Mouse (Mus musculus) MEL (cell line): Measurements from ENCODE around the gene Dgkh. TPM values are rescaled to one million over a fixed set of nuclear protein-coding genes. Genes with fewer than 3 reads are reported as not detected.

ENCODE experiments used
- DNase-seq: peaks from one replicate; pipeline ENCODE4 v3.0.0; 2011; ENCODE audit warnings: low read depth, low spot score
- H3K27ac ChIP-seq: 2 replicates; pipeline ENCODE4 v1.5.1; 2012; ENCODE audit warnings: low read depth, mild to moderate bottlenecking, control low read depth, low read length, moderate library complexity; ENCODE audit not compliant: control insufficient read depth
- H3K27me3 ChIP-seq, 2 experiments: fragments of 150-350 bp in 1 of 2; sonication (generic) in 1 of 2; 2 replicates each; pipeline ENCODE4 v1.6.1; 2012; ENCODE audit warnings: low read length in 2 of 2, mild to moderate bottlenecking in 2 of 2, improper control_type of control experiment in 1 of 2, moderate library complexity in 1 of 2; ENCODE audit not compliant: insufficient read depth in 2 of 2, control insufficient read depth in 1 of 2
- H3K36me3 ChIP-seq, 2 experiments: 2 replicates each; pipeline ENCODE4 v1.6.1; 2012 to 2014; ENCODE audit warnings: low read length in 2 of 2, improper control_type of control experiment in 1 of 2, inconsistent platforms in 1 of 2, mild to moderate bottlenecking in 1 of 2; ENCODE audit not compliant: insufficient read depth in 2 of 2, control insufficient read depth in 1 of 2
- H3K4me1 ChIP-seq, 2 experiments: fragments of 150-350 bp in 1 of 2; sonication (generic) in 1 of 2; 2 replicates each; pipeline ENCODE4 v1.6.1; 2012; ENCODE audit warnings: low read length in 2 of 2, improper control_type of control experiment in 1 of 2, mild to moderate bottlenecking in 1 of 2; ENCODE audit not compliant: insufficient read depth in 2 of 2, control insufficient read depth in 1 of 2
- H3K4me3 ChIP-seq, 2 experiments: fragments of 150-350 bp in 1 of 2; sonication (generic) in 1 of 2; 2 replicates each; pipeline ENCODE4 v1.5.1; 2012; ENCODE audit warnings: low read depth in 2 of 2, low read length in 2 of 2, mild to moderate bottlenecking in 2 of 2, moderate library complexity in 2 of 2, control low read depth in 1 of 2, improper control_type of control experiment in 1 of 2; ENCODE audit not compliant: control insufficient read depth in 1 of 2, insufficient read depth in 1 of 2
- H3K79me2 ChIP-seq: 2 replicates; pipeline ENCODE4 v1.6.1; 2012; ENCODE audit warnings: mild to moderate bottlenecking, low read length, moderate library complexity; ENCODE audit not compliant: control insufficient read depth, poor library complexity, insufficient read depth
- H3K9ac ChIP-seq: 2 replicates; pipeline ENCODE4 v1.6.1; 2012; ENCODE audit warnings: low read depth, mild to moderate bottlenecking, control low read depth, low read length, moderate library complexity; ENCODE audit not compliant: control insufficient read depth, poor library complexity, severe bottlenecking
- H3K9me3 ChIP-seq: fragments of 150-350 bp; sonication (generic); replicated peaks from 2 replicates; pipeline ENCODE4 v1.6.1; 2012; ENCODE audit warnings: mild to moderate bottlenecking, low read length, improper control_type of control experiment, moderate library complexity; ENCODE audit not compliant: insufficient read depth
- BHLHE40 ChIP-seq: IDR thresholded peaks from 2 replicates; pipeline ENCODE4 v1.6.1; 2012; ENCODE audit warnings: low read depth, mild to moderate bottlenecking, inconsistent platforms, low read length, improper control_type of control experiment, borderline replicate concordance
- CHD1 ChIP-seq: IDR thresholded peaks from 2 replicates; pipeline ENCODE4 v1.6.1; 2012; ENCODE audit warnings: low read depth, mild to moderate bottlenecking, inconsistent platforms, low read length, improper control_type of control experiment
- CHD2 ChIP-seq: IDR thresholded peaks from 2 replicates; pipeline ENCODE4 v1.6.1; 2011; ENCODE audit warnings: low read length, improper control_type of control experiment
- CTCF ChIP-seq, 3 experiments: IDR thresholded peaks in 2 of 3; conservative IDR thresholded peaks in 1 of 3; 2 replicates each; pipeline ENCODE4 v1.5.1; 2011 to 2012; ENCODE audit warnings: low read length in 3 of 3, low read depth in 2 of 3, mild to moderate bottlenecking in 2 of 3, improper control_type of control experiment in 1 of 3, inconsistent platforms in 1 of 3, mixed read lengths in 1 of 3, moderate library complexity in 1 of 3; ENCODE audit not compliant: control insufficient read depth in 1 of 3, insufficient read depth in 1 of 3, poor library complexity in 1 of 3, severe bottlenecking in 1 of 3
- EP300 ChIP-seq, 2 experiments: IDR thresholded peaks; 2 replicates each; pipeline ENCODE4 v1.6.1; 2011; ENCODE audit warnings: improper control_type of control experiment in 2 of 2, low read length in 2 of 2, low read depth in 1 of 2, mild to moderate bottlenecking in 1 of 2
- ETS1 ChIP-seq: IDR thresholded peaks from 2 replicates; pipeline ENCODE4 v1.6.1; 2012; ENCODE audit warnings: low read depth, mild to moderate bottlenecking, inconsistent platforms, low read length, improper control_type of control experiment, moderate library complexity
- GABPA ChIP-seq: IDR thresholded peaks from 2 replicates; pipeline ENCODE4 v1.6.1; 2012; ENCODE audit warnings: low read depth, mild to moderate bottlenecking, inconsistent platforms, low read length, improper control_type of control experiment, moderate library complexity
- GATA1 ChIP-seq: IDR thresholded peaks from 2 replicates; pipeline ENCODE4 v1.6.1; 2011; ENCODE audit warnings: low read depth, low read length, improper control_type of control experiment
- JUND ChIP-seq: IDR thresholded peaks from 2 replicates; pipeline ENCODE4 v1.6.1; 2011; ENCODE audit warnings: low read depth, mild to moderate bottlenecking, improper control_type of control experiment, low read length
- MAFK ChIP-seq: IDR thresholded peaks from 2 replicates; pipeline ENCODE4 v1.6.1; 2011; ENCODE audit warnings: low read depth, mild to moderate bottlenecking, low read length, improper control_type of control experiment, borderline replicate concordance
- MYB ChIP-seq: IDR thresholded peaks from 2 replicates; pipeline ENCODE4 v1.6.1; 2011; ENCODE audit warnings: mild to moderate bottlenecking, low read depth, low read length, improper control_type of control experiment
- POLR2AphosphoS2 ChIP-seq: IDR thresholded peaks from 2 replicates; pipeline ENCODE4 v1.6.1; 2011; ENCODE audit warnings: low read length, improper control_type of control experiment
- POLR2AphosphoS5 ChIP-seq: IDR thresholded peaks from 2 replicates; pipeline ENCODE4 v1.6.1; 2012; ENCODE audit warnings: low read depth, borderline replicate concordance, mild to moderate bottlenecking, inconsistent platforms, low read length, moderate library complexity, mixed read lengths
- SIN3A ChIP-seq: IDR thresholded peaks from 2 replicates; pipeline ENCODE4 v1.6.1; 2012; ENCODE audit warnings: low read length, improper control_type of control experiment, inconsistent platforms
- TAL1 ChIP-seq: IDR thresholded peaks from 2 replicates; pipeline ENCODE4 v1.6.1; 2012; ENCODE audit warnings: mild to moderate bottlenecking, inconsistent platforms, low read length, moderate library complexity, mixed read lengths
- TBP ChIP-seq: IDR thresholded peaks from 2 replicates; pipeline ENCODE4 v1.8.0; 2011; ENCODE audit warnings: low read depth, low read length, improper control_type of control experiment
- TCF12 ChIP-seq: IDR thresholded peaks from 2 replicates; pipeline ENCODE4 v1.6.1; 2014; ENCODE audit warnings: low read depth, mild to moderate bottlenecking, inconsistent platforms, low read length, improper control_type of control experiment, moderate library complexity
- USF1 ChIP-seq: IDR thresholded peaks from 2 replicates; pipeline ENCODE4 v1.6.1; 2014; ENCODE audit warnings: low read depth, mild to moderate bottlenecking, inconsistent platforms, low read length, improper control_type of control experiment, moderate library complexity
- USF2 ChIP-seq, 2 experiments: IDR thresholded peaks; 2 replicates each; pipeline ENCODE4 v1.6.1; 2011 to 2012; ENCODE audit warnings: improper control_type of control experiment in 2 of 2, low read length in 2 of 2, borderline replicate concordance in 1 of 2, inconsistent platforms in 1 of 2, low read depth in 1 of 2, mild to moderate bottlenecking in 1 of 2; ENCODE audit not compliant: insufficient read depth in 1 of 2
- ZC3H11A ChIP-seq: IDR thresholded peaks from 2 replicates; pipeline ENCODE4 v1.6.1; 2012; ENCODE audit warnings: low read depth, mild to moderate bottlenecking, inconsistent platforms, low read length, improper control_type of control experiment
- polyA plus RNA-seq, 2 experiments: library from polyadenylated mRNA; stranded (reverse) in 1 of 2; unstranded in 1 of 2; fragments of >175 nt in 1 of 2; fragments of >200 nt in 1 of 2; gene quantifications; 2 replicates each; pipeline versions ENCODE4 v1.2.1 to v1.2.4; 2012; ENCODE audit warnings: low replicate concordance in 2 of 2, low read depth in 1 of 2; ENCODE audit not compliant: insufficient read length in 2 of 2, insufficient read depth in 1 of 2, missing spikeins in 1 of 2
- total RNA-seq: library from RNA; depleted of rRNA; stranded (reverse); fragments of 300-350 nt; gene quantifications from 2 replicates; pipeline ENCODE4 v1.2.3, GENCODE M21; 2012

The Dgkh gene
- total and polyA plus RNA-seq, 3 experiments = under 0.01 TPM; not detected in 2

DNA sequence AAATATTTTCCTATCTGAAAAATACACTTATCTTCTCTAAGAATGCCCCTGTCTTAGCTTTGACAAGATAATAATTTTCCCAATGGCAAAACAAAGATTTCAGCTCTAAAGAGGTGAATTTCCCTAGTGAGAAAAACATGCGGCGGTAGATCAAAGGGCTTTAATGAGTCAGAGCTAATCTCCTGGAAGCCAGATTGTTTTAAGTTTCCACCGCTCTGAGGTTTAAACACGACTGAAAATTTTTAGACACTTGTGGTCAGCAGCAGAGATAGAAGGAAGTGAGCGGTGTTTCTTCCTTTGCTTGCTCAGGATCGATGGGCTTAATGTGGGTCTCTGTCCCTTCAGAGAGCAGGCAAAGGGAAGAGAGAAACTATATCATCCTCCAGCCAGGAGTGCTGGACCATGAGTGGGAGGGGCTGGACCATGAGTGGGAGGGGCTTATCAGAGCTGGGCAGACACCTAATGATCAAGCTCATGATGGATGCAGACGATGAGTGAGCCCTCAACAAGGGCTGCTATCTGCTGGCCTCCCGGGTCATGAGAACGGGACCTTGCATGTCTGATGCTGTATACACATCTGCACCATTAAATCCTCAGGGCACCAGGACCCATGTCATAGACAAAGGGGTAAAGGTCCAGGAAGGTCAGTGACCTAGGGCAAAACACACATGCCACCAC is 120.3 kb downstream of the Dgkh start:
- TF ChIP-seq BHLHE40 (no peak), POLR2AphosphoS2 (no peak), ETS1 (no peak), JUND (no peak), TBP (no peak), ZC3H11A (no peak), MAFK (no peak)
- Histone ChIP-seq H3K4me3 (no peak overlapping the region), H3K27ac (no peak overlapping the region), H3K27me3 (no peaks in the 10 kb centered on the region; a peak in 1 of 4 replicates), H3K36me3 (no peaks in the 10 kb centered on the region), H3K79me2 (no peaks in the 10 kb centered on the region), H3K4me1 (no peaks in the 10 kb centered on the region), H3K9me3 (no peaks in the 10 kb centered on the region), H3K9ac (no peak overlapping the region)
- DNase-seq = no peak

DNA sequence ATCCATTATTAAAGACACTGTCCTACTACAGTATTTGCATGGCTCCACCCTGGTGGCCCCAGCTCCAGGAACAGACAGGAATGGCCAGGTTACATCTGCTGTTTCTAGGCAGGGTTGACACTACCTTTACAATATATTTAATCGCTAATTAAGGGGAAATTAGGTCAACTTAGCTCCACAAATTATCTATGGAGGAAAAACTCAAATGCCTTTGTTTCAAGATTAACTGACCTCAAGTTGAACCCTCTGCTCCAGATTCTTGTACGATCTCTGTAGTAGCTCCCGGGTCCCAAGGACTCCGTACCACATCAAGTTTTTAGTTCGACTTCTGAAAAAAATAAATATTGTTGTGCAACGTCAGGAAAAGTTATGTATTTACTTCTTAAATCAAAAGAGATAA is 137.7 kb downstream of the Dgkh start:
- no peak for DNase-seq
- Histone ChIP-seq H3K27me3 (peaks cover 0 to 1% of the 10 kb centered on the region in 2 experiments; a peak in 1 of 4 replicates), H3K27ac (no peak overlapping the region), H3K9ac (no peak overlapping the region), H3K36me3 (no peaks in the 10 kb centered on the region), H3K4me1 (no peaks in the 10 kb centered on the region), H3K79me2 (no peaks in the 10 kb centered on the region), H3K9me3 (no peaks in the 10 kb centered on the region), H3K4me3 (no peak overlapping the region)
- TF ChIP-seq TAL1 (no peak), SIN3A (no peak), CHD2 (no peak), TBP (no peak), MYB (no peak), GATA1 (no peak), POLR2AphosphoS5 (no peak), ZC3H11A (no peak), USF2 (IDR thresholded peaks at IDR 0.05; ENCODE audit: borderline replicate concordance in 1 of 2, insufficient read depth in 1 of 2, low read depth in 1 of 2, low read length in 2 of 2) (no peak), CTCF (IDR thresholded peaks at IDR 0.05 in 2 of 3, conservative IDR thresholded peaks at IDR 0.05 in 1 of 3; ENCODE audit: control insufficient read depth in 1 of 3, insufficient read depth in 1 of 3, low read depth in 2 of 3, low read length in 3 of 3, poor library complexity in 1 of 3, severe bottlenecking in 1 of 3) (no peak), USF1 (no peak), GABPA (no peak), TCF12 (no peak), CHD1 (no peak), EP300 (IDR thresholded peaks at IDR 0.05; ENCODE audit: low read depth in 1 of 2, low read length in 2 of 2) (no peak)
